Mouse (Mus musculus) embryo, embryonic 10.5 days (tissue): ENCODE results near the gene Fam240a.

ENCODE experiments used
- DNase-seq: peaks from one replicate; pipeline ENCODE4 v3.0.0-alpha.2; 2015; ENCODE audit warnings: low spot score

Gene Fam240a

DNA sequence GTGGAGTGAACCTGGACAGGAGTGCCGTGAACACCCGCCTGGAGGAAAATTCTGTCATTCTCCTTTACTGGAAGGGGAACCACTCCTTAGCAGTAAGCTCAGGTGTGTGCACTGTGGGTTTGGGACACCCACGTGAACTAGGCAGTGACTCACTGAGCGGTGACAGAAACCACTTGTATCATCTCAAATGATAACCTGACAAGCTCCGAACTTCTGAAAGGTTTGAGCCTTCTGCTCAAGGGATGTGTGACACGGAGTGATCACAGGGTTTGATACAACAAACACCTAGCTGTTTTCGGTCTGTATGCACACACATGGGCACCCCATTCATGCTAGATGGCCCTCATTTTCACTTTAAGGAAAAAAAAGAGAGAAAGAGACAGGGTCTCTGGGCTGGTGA lies at the start of gene Fam240a:
Fam240a (minus strand) TSS at position 76 of the 400 bp plus-strand sequence.
- DNase-seq = no peak

DNA sequence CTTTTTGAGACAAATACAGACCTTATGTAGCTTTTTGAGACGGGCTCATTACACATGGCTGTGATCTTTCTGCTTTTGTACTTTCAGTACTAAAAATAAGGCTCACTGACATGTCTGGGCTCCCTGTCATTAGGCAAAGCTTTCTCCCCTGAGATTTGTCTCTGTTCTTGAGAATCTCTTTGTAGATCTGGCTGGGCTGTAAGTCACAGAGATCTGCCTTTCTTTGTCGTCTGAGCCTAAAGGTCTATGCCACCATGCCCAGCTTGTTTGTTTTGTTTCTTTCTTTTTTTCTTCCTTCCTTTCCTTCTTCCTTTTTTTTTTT lies 49.2 kb upstream of the Fam240a start:
- DNase-seq = no peak

- DNase-seq = no peak
Measured at GRCm38 (mm10) chr9:110965062-110965909, 48.6 kb upstream of the Fam240a start.

- no peak for DNase-seq
Measured at GRCm38 (mm10) chr9:110963566-110964115, 47.0 kb upstream of the Fam240a start.

GRCm38 (mm10) chr9:110961386-110961785 lies 44.7 kb upstream of the Fam240a start:
- no peak for DNase-seq

DNA sequence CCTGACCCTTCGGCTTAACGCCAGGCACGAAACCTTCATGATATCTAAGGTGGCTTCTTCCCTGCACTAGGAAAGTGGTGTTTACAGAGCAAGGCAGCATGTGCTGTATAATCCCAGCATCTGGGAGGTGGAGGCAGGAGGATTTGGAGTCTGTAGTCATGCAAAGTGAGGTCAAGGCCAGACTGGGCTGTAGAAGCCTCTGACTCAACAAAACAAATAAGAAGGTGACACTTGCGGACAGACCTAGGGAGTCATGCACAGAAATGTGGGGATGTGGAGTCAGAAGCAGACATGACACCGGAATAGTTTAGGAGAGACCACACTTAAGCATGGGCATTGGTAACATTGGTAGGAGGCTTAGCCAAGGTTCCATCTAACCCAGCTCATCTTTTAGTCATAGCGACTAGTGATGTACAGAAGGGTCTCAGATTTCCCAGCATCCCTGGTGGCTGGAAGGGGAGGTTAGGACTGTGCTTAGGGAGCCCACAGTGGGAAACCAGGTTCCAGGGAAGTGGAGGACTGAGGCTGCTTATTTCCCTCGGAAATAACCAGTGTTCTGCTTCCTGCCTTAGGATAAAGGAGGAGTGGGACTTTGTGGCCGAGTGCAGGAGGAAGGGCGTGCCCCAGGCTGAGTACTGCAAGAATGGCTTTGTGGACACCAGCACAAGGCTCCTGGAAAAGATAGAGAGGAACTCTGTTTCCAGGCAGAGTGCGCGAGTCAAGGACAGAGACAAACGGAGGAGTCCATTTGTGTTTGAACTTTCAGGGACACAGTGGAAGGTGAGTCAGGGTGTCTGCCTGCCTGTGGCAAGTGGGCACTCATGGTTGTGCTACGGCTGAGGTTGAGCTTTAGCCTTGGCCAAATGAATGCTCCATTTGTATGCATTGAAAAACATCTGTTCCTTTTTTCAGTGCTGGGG lies 43.8 kb upstream of the Fam240a start:
- no peak for DNase-seq

DNA sequence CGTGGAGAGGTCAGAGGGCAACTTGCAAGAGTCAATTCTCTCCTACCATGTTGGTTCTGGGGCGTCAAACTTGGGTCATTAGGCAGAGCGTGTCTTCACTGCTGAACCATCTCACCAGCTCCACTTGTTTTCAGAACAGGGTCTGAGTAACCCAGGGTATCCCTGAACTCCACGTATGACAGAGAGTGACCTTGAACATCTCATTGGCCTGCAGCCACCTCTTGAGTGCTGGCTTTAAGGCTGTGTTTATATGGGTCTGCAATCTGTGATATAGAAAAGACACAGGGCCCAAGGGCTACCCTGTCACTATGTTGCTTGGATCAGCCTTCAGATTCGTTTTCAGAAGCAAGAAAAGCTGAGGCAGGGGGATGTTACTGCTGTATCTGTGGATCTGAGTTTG lies 43.0 kb upstream of the Fam240a start:
- DNase-seq = no peak

- no peak for DNase-seq
Measured at GRCm38 (mm10) chr9:110955962-110956361, 39.3 kb upstream of the Fam240a start.

- DNase-seq = no peak
Measured at GRCm38 (mm10) chr9:110954681-110955445, 38.2 kb upstream of the Fam240a start.

GRCm38 (mm10) chr9:110953550-110954461 lies 37.1 kb upstream of the Fam240a start:
- peak; percentile 89 for DNase-seq

- no peak for DNase-seq
Measured at GRCm38 (mm10) chr9:110952931-110953549, 36.4 kb upstream of the Fam240a start.

GRCm38 (mm10) chr9:110952398-110952797 lies 35.7 kb upstream of the Fam240a start:
- DNase-seq = no peak

- no peak for DNase-seq
Measured at GRCm38 (mm10) chr9:110951866-110952265, 35.2 kb upstream of the Fam240a start.

- DNase-seq = no peak
Measured at GRCm38 (mm10) chr9:110951397-110951796, 34.7 kb upstream of the Fam240a start, which contains the start of gene Lrrc2. Gene Lrrc2 (plus strand): TSS chr9:110951545.

GRCm38 (mm10) chr9:110950109-110950508 lies 33.4 kb upstream of the Fam240a start:
- no peak for DNase-seq

GRCm38 (mm10) chr9:110948813-110949310 lies 32.2 kb upstream of the Fam240a start:
- DNase-seq = no peak

- no peak for DNase-seq
Measured at GRCm38 (mm10) chr9:110947900-110948299, 31.2 kb upstream of the Fam240a start.

DNA sequence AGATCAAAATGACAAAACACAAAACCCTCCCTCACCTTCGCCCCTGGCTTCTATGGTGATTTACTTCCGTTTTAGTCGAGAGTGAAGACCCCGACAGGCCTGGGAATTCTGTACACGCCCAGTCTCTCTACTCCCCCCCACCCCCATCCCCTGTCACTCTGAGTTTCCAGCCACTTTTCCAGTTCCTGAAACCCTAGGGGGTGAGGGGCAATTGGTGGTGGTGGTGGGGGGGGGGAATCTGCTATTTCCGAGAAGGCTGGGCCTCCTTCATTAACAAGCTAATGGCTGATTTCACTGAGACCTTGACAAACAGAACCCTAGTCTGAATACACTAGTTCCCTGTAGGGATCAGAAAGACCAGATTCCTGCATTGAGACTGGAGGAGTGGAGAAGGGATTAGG lies 30.6 kb upstream of the Fam240a start:
- DNase-seq = peak; percentile 57

DNA sequence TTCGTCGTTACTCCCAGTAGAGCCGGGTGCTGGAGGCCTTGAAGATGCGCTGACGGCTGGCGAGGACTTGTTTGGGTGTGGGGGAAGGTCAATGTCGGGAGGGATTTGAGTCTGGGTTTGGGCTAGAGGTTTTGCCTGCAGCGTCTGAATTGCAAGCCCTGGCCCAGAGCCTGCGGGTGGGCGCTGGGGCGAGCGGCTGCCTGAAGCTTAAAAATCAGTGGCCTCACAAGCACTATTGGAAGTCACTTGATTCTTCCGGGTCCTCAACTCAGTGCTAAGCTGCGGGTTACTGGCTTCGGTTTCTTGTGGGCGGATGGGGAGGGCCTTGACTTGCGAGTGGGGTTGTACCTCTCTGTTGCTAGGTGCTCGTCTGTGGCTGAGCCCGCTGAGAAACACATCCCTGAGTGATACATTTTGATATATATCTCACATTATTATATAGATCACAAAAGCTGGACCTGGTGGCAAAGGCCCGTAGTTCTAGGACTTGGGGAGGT lies 29.9 kb upstream of the Fam240a start:
- peak; percentile 50 for DNase-seq

DNA sequence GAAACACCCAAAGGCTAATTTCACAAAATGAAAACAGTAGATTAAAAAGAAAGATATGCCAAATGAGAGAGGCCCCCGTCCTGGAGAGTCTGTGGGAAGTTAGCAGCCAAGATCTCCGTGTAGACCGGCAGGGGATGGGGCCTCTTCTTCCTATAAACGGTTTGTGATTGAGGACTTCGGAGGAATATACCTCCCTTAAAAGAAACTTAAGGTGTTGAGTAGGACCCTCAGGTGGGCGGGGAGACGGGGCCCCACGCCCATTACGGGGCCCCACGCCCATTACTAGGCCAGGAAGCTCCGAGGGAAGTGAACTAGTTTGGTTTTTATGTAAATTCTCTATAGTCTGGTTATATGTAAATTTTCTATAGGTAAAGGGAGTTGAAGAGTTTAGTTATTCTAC lies 29.3 kb upstream of the Fam240a start, which contains the start of gene Tdgf1:
Tdgf1 (minus strand) TSS at position 233 of the 400 bp plus-strand sequence.
- peak; percentile 14 for DNase-seq
